Mouse (Mus musculus): Measurements from ENCODE around the gene Golga4.

Golga4 gene

DNA sequence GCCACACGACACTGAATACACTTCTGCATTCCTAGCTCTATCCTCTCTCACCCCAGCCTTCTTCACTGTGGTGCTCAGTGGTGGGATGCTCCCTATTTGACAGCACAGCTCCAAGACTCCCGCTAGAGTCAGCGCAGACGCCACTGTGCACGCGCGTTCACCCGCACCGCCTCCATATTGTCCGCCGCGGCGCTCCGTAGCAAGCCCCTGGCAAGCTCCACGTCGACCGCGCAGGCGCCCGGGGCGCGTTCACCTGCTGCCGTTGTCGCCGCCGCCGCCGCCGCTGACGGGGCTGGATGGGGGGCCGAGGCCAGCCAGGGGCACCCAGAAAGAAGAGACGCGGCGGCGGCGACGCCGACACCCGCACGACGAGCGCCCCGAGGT lies at the start of gene Golga4:
Gene Golga4 (plus strand): TSS at position 248 of the 384 bp plus-strand sequence.
- DNase-seq (ENCODE audit: low spot score in 2 of 2) = peak; percentile 85 to 88

DNA sequence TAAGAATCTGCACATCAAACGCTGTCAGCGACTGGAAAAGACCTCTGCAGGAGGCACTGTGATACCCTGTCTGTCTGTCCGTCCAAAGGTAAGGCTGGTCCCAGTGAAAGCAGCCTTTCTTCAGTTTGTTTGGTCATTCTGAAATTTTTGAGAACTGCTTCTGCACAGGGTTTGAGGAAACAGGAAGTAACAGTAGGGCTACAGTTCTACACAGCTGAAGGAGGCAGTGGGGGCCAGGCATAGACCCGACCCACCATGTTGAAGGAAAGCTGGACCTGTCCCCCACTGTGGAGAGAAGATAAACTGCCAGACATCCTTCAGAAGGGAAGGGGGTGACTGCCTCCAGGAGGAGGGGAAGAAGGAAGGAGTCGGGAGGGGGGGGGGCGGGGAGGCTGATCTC lies 49.7 kb upstream of the Golga4 start:
- no peak for DNase-seq (ENCODE audit: low spot score in 2 of 2)

DNA sequence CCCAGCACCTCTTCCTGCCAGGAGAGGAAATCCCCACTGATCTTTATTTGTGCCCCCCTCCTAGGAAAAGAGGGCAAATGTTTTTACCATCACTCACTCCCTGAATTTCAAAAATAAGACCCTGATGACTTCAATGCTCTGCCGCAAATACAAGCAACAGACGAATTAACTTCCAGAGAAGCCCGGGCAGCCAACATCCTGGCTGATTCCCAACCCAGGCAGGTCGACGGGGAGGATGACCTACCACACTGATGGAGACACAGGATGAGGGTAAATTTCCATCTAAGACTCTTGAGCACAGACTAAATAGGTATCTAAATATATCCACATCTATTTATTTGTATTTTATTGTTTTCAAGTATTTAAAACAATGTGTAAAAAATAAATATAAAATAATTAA lies 48.0 kb upstream of the Golga4 start:
- no peak for DNase-seq (ENCODE audit: low spot score in 2 of 2)

DNA sequence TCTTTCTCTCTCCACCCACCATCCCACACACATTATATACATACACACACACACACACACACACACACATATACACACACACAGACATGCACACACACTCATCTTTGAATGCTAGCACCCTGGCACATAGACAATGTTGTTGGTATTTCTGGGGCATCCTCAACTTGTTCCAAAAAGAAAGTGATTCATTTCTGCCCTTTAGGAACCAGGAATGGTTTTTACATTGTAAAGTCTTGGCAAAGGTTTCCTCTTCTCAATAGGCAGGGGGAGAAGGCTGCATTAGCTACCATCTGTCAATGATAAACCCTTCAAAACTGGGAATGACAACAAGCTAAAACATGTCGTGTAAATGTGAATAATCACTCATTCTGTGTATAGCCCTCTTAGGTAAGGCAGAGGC lies 42.0 kb upstream of the Golga4 start:
- DNase-seq (ENCODE audit: low spot score in 2 of 2) = no peak

DNA sequence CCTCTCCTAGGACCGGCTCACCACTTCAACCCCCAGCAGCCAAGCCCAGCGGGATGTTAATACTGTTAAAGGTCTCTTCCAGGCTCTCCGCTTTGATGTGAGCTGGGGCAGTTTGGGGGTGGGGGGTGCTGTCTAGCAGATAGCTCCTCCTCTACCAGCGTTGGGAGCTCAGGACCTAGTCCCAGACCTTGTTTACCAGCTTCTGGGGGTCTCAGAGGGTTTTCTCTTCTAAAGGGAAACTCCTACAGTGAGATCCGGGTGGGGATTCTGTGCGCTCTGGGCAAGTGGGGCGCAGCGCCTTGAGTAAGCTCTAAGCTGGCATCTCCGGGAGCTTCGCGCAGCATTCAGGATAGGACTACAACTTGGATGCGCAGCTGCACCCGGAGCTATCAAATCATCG lies 37.8 kb upstream of the Golga4 start:
- DNase-seq (ENCODE audit: low spot score in 2 of 2) = no peak

DNA sequence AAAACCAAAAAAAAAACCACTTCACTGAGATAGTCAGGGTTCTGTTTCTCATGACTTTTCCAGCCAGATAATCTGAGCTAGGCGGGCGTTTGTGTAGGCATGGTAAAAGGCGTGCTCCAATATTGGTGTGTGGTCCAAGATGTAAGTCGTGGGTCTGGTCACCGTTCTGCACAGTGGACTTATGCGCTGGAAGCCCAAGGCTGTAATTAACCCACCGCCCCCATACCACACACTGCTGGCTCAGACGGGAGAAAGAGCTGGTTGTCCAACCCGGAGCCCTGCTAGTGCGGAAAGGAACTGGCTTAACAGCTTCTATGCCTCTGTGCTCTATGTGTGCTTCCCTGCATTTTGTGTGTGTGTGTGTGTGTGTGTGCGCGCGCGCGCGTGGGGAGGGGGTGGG lies 36.8 kb upstream of the Golga4 start:
- DNase-seq (ENCODE audit: low spot score in 2 of 2) = no peak

DNA sequence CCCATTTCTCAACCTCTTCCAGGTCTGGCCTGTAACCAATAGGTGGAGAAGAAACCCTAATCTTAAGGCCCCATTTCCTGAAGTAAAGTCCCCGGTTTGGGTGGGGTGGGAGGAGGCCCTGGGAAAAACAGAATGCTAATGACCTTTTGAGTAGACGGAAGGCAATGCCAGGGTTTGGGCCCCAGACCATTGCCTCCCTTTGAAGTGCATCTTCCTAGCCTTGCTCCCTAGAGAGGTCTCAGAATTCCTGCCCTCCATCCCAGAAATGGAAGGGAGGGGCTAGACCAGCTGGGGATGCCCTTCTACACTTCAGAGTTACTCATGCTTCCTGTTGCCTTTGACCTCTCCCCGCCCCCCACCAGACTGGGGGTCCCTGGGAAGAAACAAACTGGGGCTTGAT lies 34.8 kb upstream of the Golga4 start:
- no peak for DNase-seq (ENCODE audit: low spot score in 2 of 2)

DNA sequence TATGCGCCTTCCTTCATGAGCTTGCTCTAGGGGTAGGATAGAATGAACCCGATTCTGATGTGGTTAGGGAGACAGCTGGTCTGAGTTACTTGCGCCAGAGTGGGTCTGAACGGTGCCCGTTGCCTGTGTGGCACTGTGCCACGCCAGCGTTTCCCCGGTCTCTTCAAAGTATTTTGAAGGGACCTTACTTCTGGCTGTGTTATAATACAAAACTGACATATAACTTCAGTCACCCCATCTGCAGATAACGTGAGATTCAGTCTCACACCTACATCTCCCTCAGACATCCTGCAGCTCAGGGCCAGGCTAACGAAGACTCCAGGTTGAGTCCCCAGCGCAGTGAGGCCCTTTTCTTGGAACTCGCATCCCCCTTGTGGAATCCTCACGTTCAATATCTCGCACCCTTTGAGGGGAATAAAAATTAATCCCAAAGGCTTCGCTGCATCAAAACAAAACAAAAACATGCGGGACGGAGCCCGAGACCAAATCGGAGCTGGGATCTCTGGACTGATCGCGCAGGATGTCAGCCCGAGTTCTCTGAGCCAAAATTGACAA lies 29.8 kb upstream of the Golga4 start:
- DNase-seq (ENCODE audit: low spot score in 2 of 2) = no peak

DNA sequence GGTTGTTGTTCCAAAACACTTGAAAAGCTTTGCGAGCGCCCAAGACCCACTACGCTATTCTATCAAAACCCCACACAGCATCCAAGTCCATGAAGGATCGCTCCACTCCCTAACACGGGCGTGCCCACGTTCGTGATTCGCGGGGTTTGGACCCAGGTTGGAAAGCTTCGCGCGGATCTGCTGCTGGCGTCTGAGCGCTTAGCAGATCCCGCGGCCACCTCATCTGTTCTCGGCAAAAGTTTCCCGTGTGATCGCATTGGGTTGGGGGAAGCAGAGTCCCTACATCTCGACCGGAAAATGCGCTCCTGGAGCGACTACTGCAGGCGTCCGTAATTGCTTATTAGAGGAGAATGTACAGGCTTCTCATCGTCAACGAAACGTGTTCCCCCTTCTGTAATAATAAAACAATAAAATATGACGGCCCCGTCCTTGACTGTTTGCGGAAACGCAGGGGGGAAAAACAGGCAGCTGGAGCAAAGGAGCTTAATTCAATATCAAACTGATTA lies 29.2 kb upstream of the Golga4 start:
- DNase-seq (ENCODE audit: low spot score in 2 of 2) = no peak

DNA sequence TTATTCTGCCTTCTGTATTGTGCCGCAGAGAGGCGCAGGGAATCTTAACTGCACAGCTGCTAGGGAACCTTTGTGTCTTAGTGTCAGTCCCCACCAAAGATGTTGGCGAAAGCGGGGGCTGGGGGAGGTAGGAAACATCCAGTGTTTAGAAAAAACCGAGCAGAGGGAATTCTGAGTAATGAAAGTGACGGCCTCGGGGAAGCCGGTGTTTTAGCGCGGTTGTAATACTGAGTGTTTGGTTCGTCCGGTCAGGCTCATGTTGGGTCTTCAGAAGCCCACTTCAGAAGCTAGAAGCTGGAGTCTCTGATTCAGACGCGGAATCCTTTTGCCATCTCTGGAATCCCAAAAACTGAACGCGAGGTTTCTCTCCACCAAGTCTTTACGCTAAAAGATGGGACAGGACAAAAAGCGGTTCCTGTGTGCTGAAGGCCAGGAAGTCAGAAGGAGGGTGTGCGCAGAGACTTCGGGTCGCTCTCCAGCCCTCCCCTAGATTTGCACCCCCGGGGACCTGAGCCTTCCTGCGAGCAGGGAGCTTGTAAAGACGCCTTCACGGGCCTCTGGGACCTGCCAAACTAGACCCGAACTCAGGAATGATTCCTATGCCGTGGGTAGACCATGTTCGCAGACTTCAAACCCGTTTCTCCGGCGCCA lies 28.7 kb upstream of the Golga4 start:
- no peak for DNase-seq (ENCODE audit: low spot score in 2 of 2)

DNA sequence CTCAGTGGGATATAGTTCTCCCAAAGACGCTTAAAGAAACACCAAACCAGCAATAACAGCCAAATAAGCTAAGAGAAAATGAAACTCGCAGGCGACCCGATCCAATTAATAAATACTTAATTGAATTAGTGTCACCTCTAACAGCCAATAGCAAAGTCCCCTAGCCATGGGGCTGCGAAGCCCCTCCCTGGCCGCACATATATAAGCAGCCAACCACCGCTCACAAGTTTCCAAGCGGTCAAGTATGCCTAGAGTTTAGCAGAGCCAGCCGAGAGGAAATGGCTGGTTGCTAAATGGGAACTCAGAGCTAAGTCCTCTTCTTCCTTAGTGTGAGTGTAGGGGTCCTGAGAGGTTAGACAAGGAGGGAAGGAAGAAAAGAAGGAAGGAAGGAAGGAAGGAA lies 28.1 kb upstream of the Golga4 start, which contains the start of gene Eomes:
Gene Eomes (plus strand): TSS at position 252 of the 400 bp plus-strand sequence.
- DNase-seq (ENCODE audit: low spot score in 2 of 2) = no peak

DNA sequence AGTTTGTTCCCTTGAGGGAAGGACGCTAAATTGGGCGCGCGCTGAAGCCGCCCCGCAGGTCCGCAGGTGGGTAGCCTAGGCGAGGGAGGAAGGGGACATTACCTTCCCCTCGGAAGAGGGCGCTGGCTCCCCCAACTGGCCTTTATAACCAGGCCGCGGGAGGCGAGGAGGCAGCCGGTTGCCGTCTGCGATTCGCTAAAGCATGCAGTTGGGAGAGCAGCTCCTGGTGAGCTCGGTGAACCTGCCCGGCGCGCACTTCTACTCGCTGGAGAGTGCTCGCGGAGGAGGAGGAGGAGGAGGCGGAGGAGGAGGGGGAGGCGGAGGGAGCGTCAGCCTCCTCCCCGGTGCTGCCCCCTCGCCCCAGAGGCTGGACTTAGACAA lies 27.6 kb upstream of the Golga4 start:
- no peak for DNase-seq (ENCODE audit: low spot score in 2 of 2)

DNA sequence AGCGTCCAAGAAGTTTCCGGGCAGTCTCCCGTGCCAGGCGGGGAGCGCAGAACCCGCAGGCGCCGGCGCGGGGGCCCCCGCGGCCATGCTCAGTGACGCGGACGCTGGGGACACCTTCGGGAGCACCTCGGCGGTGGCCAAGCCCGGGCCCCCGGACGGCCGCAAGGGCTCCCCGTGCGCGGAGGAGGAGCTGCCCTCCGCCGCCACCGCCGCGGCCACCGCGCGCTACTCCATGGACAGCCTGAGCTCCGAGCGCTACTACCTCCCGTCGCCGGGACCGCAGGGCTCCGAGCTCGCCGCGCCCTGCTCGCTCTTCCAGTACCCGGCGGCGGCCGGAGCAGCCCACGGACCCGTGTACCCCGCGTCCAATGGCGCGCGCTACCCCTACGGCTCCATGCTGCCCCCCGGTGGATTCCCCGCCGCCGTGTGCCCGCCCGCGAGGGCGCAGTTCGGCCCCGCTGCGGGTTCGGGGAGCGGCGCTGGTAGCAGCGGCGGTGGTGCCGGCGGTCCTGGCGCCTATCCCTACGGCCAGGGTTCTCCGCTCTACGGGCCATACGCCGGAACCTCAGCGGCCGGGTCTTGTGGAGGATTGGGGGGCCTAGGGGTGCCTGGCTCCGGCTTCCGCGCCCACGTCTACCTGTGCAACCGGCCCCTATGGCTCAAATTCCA lies 27.1 kb upstream of the Golga4 start:
- no peak for DNase-seq (ENCODE audit: low spot score in 2 of 2)

DNA sequence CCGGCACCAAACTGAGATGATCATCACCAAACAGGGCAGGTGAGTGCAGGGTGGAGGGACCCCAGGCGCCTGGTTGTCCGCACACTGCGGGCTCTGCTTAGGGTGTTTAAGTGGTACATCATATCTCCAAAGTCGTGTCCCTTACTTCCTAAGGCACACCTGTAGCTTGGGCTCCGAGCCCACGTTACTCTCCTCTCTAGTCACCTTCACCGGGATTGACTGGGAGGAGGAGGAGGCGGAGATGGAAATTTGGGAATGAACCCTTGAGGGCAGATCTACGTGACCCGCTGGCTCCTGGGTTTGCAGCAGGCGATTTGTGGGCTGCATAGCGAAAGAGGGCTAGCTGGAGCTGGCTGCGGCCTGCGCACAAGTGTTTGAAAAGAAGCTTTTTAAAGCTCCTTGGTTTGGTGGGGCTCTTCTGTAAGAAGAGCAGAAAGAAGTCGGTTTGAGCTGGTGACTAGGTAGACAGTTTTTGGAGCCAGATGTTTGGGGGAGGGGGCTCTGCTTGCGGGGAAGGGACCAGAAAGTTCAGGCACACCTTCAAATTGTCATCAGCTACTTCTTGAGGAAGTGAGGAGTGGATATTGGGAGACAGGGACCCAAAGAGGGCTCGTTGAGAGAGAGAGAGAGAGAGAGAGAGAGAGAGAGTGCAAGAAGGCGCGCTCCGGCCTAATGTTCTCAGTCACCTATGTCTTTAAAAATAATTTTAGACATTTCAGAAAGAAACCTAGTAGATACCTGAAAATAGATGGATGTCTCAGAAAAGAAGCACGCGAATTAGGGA lies 26.4 kb upstream of the Golga4 start:
- no peak for DNase-seq (ENCODE audit: low spot score in 2 of 2)

DNA sequence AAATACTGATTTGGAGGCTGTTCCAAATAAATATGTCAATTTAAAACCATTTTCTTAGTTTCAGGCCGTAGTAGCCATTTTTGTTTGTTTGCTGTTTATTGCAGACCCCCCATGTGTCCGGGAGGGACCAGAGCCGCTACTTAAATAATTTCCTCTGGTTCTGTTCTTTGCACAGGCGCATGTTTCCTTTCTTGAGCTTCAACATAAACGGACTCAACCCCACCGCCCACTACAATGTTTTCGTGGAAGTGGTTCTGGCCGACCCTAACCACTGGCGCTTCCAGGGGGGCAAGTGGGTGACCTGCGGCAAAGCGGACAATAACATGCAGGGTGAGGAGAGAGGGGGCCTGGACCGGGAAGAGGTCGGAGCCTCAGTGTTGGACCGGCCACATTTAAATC lies 25.8 kb upstream of the Golga4 start:
- DNase-seq (ENCODE audit: low spot score in 2 of 2) = no peak

DNA sequence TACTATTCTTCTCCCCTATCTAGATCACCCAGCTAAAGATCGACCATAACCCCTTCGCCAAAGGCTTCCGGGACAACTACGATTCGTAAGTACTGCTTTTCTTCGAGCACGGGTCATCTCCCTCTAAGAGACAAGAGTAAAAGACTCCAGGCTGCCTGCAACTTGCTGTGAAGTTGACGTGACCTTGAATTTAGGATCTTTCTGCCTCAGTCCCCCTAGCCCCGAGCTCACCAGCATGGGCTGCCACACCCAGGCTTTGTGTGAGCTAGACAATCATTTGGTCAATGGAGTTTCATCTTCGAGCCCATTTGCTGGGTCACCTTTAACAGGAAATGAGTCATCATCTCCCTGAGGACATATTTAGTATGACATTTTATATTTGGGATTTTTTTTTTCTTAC lies 23.9 kb upstream of the Golga4 start:
- no peak for DNase-seq (ENCODE audit: low spot score in 2 of 2)

DNA sequence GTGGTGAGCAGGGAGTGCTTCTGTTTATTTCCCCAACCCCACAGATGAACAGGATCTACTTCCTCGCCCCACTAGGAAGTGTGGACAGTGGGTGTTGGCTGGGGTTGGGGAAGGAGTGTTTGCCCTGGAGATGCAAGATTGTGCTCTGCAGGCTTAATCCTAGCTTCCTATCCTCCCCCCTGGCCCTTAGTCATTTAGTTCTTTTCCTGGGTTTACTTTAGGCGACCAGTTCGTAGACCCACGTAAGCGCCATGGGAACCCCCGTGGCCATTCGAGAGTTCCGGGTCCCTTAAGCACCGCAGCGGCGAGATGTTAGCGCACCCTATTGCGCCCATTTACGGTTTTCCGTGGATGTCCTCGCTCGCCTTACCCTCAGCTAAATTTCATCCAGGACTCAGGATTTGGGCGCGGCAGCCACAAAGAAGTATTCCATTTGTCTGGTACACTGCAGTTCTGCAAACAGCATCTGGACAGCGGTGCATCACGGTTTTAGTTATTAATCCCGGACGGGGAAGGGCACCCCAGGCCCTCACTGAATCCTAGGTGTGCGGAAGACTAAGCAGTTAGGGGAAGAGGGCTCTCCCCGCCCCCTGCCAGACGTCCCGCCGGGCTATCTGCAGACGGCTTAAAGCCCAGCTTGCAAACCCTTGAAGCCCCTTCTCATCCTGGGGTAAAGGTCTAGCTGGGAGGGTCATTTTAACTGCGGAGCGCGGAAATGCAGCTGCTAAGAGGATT lies 19.5 kb upstream of the Golga4 start:
- DNase-seq (ENCODE audit: low spot score in 2 of 2) = no peak

DNA sequence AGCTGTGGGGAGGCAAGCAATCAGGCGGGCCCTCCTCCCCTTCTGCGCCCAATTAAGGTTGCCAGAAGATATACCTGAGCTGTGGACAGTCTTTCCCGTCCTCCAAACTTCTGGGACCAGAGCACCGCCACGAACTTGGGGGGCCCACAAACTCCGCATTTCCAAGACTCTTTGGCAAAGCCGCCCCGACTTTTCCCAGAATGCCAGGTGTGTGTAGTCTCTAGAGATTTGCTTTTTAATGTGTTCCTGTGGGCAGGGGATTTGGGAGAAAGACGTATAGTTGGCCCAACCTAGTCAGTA lies 19.0 kb upstream of the Golga4 start:
- no peak for DNase-seq (ENCODE audit: low spot score in 2 of 2)

DNA sequence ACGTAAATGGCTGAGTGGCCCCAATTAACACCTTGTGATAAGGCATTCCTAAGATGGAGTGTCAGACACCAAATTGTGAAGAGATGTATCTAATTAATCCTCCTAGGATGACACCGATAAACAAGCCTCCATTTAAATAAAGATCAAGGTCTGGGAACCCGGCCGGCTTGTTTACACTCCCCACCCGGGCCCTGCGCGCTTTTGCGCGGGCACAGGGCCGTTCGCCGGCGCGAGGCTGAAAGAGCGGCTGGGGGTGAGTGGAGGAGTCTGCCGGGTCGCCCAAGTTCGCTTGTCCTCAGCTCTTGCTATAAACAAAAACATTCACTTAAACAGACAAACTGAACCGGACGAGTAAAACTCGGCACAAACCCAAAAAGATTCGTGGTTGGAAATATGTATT lies 18.4 kb upstream of the Golga4 start:
- DNase-seq (ENCODE audit: low spot score in 2 of 2) = no peak

DNA sequence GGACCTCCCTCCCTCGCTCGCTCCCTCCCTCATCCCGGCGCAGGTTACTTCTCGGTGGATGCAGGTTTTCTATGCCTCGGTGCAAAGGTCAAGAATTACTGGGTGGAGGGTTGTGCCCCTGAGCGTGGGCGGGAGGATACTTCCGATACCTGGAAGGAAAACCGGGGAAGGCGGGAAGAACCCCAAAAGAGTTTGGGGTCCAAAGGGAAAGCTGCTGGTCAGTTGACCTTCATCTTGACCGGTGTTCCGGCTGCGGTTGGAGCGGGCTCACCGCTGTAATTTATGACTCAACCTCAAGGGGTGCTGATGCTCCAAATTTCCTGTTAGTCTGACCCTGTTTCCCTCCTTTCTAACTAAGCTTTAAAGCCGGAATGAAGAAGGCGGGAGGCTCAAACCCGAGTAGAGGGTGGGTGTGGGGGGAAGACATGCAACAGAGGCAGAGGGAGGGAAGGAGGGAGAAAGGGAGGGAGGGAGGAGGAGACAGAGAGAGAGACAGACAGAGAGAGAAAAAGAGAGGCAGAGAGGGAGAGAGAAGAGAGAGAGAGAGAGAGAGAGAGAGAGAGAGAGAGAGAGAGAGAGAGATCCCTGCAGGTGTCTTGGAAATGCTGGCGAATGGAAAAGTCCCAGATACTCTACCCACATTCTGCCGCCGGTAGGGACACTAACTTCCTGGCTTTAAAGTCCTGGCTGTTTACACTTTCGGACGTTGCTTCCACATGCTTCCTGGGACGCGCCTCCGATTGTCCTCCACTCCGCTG lies 17.8 kb upstream of the Golga4 start:
- DNase-seq (ENCODE audit: low spot score in 2 of 2) = no peak

DNA sequence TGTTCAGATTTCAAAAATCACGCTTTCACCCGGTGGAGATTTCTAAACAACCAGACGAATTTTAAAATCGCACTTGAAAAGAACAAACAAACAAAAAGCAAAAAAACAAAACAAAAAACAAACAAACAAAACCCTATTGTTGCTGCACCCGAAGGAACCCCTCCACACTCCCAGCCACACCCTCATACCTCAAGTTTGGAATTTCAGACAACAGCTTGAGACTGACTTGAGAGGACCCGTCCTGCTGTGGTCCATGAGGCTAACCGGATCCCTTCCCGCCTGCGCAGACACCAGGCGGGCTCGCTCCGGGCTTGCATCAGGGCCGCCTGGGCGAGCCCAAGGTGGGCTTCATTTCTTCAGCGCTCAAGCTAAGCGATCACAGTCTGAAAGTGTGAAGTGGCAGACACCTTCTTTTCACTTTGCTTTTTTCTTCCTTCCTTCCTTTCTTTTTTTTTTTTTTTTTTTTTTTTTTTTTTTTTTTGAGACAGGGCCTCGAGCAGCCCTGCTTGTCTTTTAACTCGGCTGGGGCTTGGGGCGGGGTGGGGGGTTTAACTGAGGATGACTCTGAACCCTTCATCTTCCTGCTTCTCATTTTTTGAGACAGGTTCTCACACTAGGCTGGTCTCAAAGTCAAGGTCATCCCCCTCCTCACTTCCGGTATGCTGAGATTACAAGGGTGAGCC lies 17.0 kb upstream of the Golga4 start:
- no peak for DNase-seq (ENCODE audit: low spot score in 2 of 2)
